Mouse (Mus musculus) embryonic facial prominence, embryonic 10.5 days (tissue): ENCODE measurements around the gene Itch. TPM values are rescaled to one million over a fixed set of nuclear protein-coding genes. Genes with fewer than 3 reads are reported as not detected.

Source experiments
- DNase-seq: peaks from one replicate; pipeline ENCODE4 v3.0.0-alpha.2; 2017; ENCODE audit warnings: low spot score
- H3K27ac ChIP-seq: fragments of 300-500 bp; sonication (generic); replicated peaks from 2 replicates; pipeline ENCODE4 v1.5.1; 2016; ENCODE audit warnings: mild to moderate bottlenecking
- H3K27me3 ChIP-seq: fragments of 300-500 bp; sonication (generic); replicated peaks from 2 replicates; pipeline ENCODE4 v1.6.1; 2016; ENCODE audit warnings: low read depth, mild to moderate bottlenecking; ENCODE audit not compliant: poor library complexity, severe bottlenecking
- H3K36me3 ChIP-seq: fragments of 300-500 bp; sonication (generic); replicated peaks from 2 replicates; pipeline ENCODE4 v1.6.1; 2016; ENCODE audit warnings: mild to moderate bottlenecking, moderate library complexity
- H3K4me1 ChIP-seq: fragments of 300-500 bp; sonication (generic); 2 replicates; pipeline ENCODE4 v1.6.1; 2016
- H3K4me3 ChIP-seq: fragments of 300-500 bp; sonication (generic); 2 replicates; pipeline ENCODE4 v1.5.1; 2016; ENCODE audit warnings: mild to moderate bottlenecking, moderate library complexity
- H3K9me3 ChIP-seq: fragments of 300-500 bp; sonication (generic); 2 replicates; pipeline ENCODE4 v1.6.1; 2016; ENCODE audit warnings: mild to moderate bottlenecking
- WGBS: fragments of 180-500 bp; shearing (Covaris S2); methylation state at CpG from one replicate; pipeline ENCODE4 v1.1.7; 2016; 5-methylcytosine and 5-hydroxymethylcytosine counted together
- polyA plus RNA-seq: library from polyadenylated mRNA; unstranded; fragments of >200 nt; fragmentation: Nextera tagmentation; extraction: Ambion mirVana; gene quantifications from 2 replicates; pipeline ENCODE4 v1.2.1, GENCODE M21; 2016

The Itch gene
- 58.2 TPM in 2 replicates for polyA plus RNA-seq

- H3K27ac ChIP-seq = peak within 1 kb of the TSS; percentile 97
- peak within 1 kb of the TSS; percentile 97 for H3K4me3 ChIP-seq
- 2% methylated on average over 65 of the region's 65 CpGs for WGBS
- H3K27me3 ChIP-seq = no peaks in the 10 kb centered on the region
- DNase-seq = peak; percentile 95
- peaks cover 1% of the 10 kb centered on the region; the same call in 1 of the 2 replicates for H3K9me3 ChIP-seq
- H3K36me3 ChIP-seq = peaks cover 7% of the 10 kb centered on the region
- H3K4me1 ChIP-seq = peaks cover 22% of the 10 kb centered on the region
Measured at GRCm38 (mm10) chr2:155133011-155133976, at the start of gene Itch. TSS of gene Itch (plus strand) at chr2:155133509.

GRCm38 (mm10) chr2:155084546-155084945, 48.8 kb upstream of the Itch start:
- DNase-seq = no peak
- H3K27me3 ChIP-seq = no peaks in the 10 kb centered on the region
- H3K4me3 ChIP-seq = no peak overlapping the region
- H3K9me3 ChIP-seq = no peaks in the 10 kb centered on the region
- WGBS = 88% methylated on average over 5 of the region's 5 CpGs
- H3K27ac ChIP-seq = no peak overlapping the region
- no peaks in the 10 kb centered on the region for H3K36me3 ChIP-seq
- H3K4me1 ChIP-seq = peaks cover 4% of the 10 kb centered on the region; the same call in 1 of the 2 replicates

- Histone ChIP-seq H3K27ac (no peak overlapping the region), H3K4me1 (peaks cover 4% of the 10 kb centered on the region; the same call in 1 of the 2 replicates), H3K9me3 (no peaks in the 10 kb centered on the region), H3K4me3 (no peak overlapping the region), H3K27me3 (no peaks in the 10 kb centered on the region), H3K36me3 (no peaks in the 10 kb centered on the region)
- WGBS = 85% methylated on average over 5 of the region's 5 CpGs
- no peak for DNase-seq
Measured at GRCm38 (mm10) chr2:155086328-155086727, 47.0 kb upstream of the Itch start.

GRCm38 (mm10) chr2:155088264-155088663, 45.0 kb upstream of the Itch start:
- DNase-seq = no peak
- Histone ChIP-seq H3K27ac (no peak overlapping the region), H3K36me3 (no peaks in the 10 kb centered on the region), H3K27me3 (no peaks in the 10 kb centered on the region), H3K4me1 (no peaks in the 10 kb centered on the region), H3K9me3 (no peaks in the 10 kb centered on the region), H3K4me3 (no peak overlapping the region)
- 85% methylated on average over 6 of the region's 6 CpGs for WGBS

GRCm38 (mm10) chr2:155090909-155091742, 42.2 kb upstream of the Itch start:
- no peaks in the 10 kb centered on the region for H3K9me3 ChIP-seq
- H3K4me3 ChIP-seq = no peak overlapping the region
- 76% methylated on average over 13 of the region's 13 CpGs for WGBS
- no peaks in the 10 kb centered on the region for H3K4me1 ChIP-seq
- no peak overlapping the region for H3K27ac ChIP-seq
- no peak for DNase-seq
- H3K36me3 ChIP-seq = no peaks in the 10 kb centered on the region
- H3K27me3 ChIP-seq = no peaks in the 10 kb centered on the region

GRCm38 (mm10) chr2:155091743-155092075, 41.6 kb upstream of the Itch start:
- no peaks in the 10 kb centered on the region for H3K4me1 ChIP-seq

GRCm38 (mm10) chr2:155093418-155093817, 39.9 kb upstream of the Itch start:
- 43% methylated on average over 4 of the region's 4 CpGs for WGBS
- DNase-seq = no peak
- Histone ChIP-seq H3K9me3 (no peaks in the 10 kb centered on the region), H3K27me3 (no peaks in the 10 kb centered on the region), H3K4me3 (no peak overlapping the region), H3K4me1 (peaks cover 2% of the 10 kb centered on the region; the same call in 1 of the 2 replicates), H3K36me3 (no peaks in the 10 kb centered on the region), H3K27ac (no peak overlapping the region)

More at GRCm38 (mm10) chr2:155091743-155092075, 41.6 kb upstream of the Itch start:
- no peaks in the 10 kb centered on the region for H3K36me3 ChIP-seq
- WGBS = 81% methylated on average over 3 of the region's 3 CpGs
- no peaks in the 10 kb centered on the region for H3K27me3 ChIP-seq
- H3K4me3 ChIP-seq = no peak overlapping the region
- H3K9me3 ChIP-seq = no peaks in the 10 kb centered on the region
- H3K27ac ChIP-seq = no peak overlapping the region
- no peak for DNase-seq

GRCm38 (mm10) chr2:155098720-155099380, 34.5 kb upstream of the Itch start:
- Histone ChIP-seq H3K9me3 (no peaks in the 10 kb centered on the region), H3K27me3 (no peaks in the 10 kb centered on the region), H3K4me1 (peaks cover 14% of the 10 kb centered on the region; the same call in 1 of the 2 replicates), H3K36me3 (no peaks in the 10 kb centered on the region), H3K27ac (no peak overlapping the region), H3K4me3 (no peak overlapping the region)
- WGBS = 88% methylated on average over 9 of the region's 9 CpGs
- DNase-seq = no peak

- peak; percentile 12 for DNase-seq
- WGBS = 41% methylated on average over 7 of the region's 7 CpGs
Measured at GRCm38 (mm10) chr2:155099421-155099820, 33.9 kb upstream of the Itch start.

GRCm38 (mm10) chr2:155099994-155100795, 33.1 kb upstream of the Itch start:
- no peaks in the 10 kb centered on the region for H3K9me3 ChIP-seq
- no peak overlapping the region for H3K27ac ChIP-seq
- H3K4me3 ChIP-seq = no peak overlapping the region
- no peak for DNase-seq
- WGBS = 78% methylated on average over 14 of the region's 14 CpGs
- H3K36me3 ChIP-seq = no peaks in the 10 kb centered on the region
- peaks cover 14% of the 10 kb centered on the region; the same call in 1 of the 2 replicates for H3K4me1 ChIP-seq
- H3K27me3 ChIP-seq = no peaks in the 10 kb centered on the region

More at GRCm38 (mm10) chr2:155099421-155099820, 33.9 kb upstream of the Itch start:
- no peaks in the 10 kb centered on the region for H3K27me3 ChIP-seq
- H3K36me3 ChIP-seq = no peaks in the 10 kb centered on the region
- no peaks in the 10 kb centered on the region for H3K9me3 ChIP-seq
- no peak overlapping the region for H3K4me3 ChIP-seq
- H3K4me1 ChIP-seq = peaks cover 14% of the 10 kb centered on the region; the same call in 1 of the 2 replicates
- H3K27ac ChIP-seq = no peak overlapping the region

GRCm38 (mm10) chr2:155100796-155101259, 32.5 kb upstream of the Itch start:
- 85% methylated on average over 3 of the region's 3 CpGs for WGBS
- no peak overlapping the region for H3K27ac ChIP-seq
- no peaks in the 10 kb centered on the region for H3K27me3 ChIP-seq
- no peaks in the 10 kb centered on the region for H3K9me3 ChIP-seq
- H3K4me3 ChIP-seq = no peak overlapping the region
- H3K36me3 ChIP-seq = no peaks in the 10 kb centered on the region
- no peak for DNase-seq
- peaks cover 14% of the 10 kb centered on the region; the same call in 1 of the 2 replicates for H3K4me1 ChIP-seq
